8 mouse cellular contexts compared by ENCODE assay signal in genomic region chr6:52197271-52197670, GRCm38 (mm10). TPM values are rescaled to one million over a fixed set of nuclear protein-coding genes. Genes with fewer than 3 reads are reported as not detected.
A peak's percentile ranks its signal among the peaks of the same experiment; 100 is the strongest.
DNase-seq lines count a peak whose midpoint lies in the region; ATAC-seq and TF ChIP-seq lines count a peak whose summit lies in the region.

No protein-coding gene starts in this region.

- no peak overlapping the region for H3K9ac ChIP-seq in limb, embryonic 13.5 days
- H3K9ac ChIP-seq in stomach, postnatal 0 days (ENCODE audit: low read length) = no peak overlapping the region

- peaks cover 26% of the 10 kb centered on the region for H3K4me1 ChIP-seq in limb, embryonic 13.5 days
- H3K4me1 ChIP-seq in stomach, postnatal 0 days (replicated peaks; ENCODE audit: control insufficient read depth, insufficient read depth) = no peaks in the 10 kb centered on the region

- no peaks in the 10 kb centered on the region for H3K9me3 ChIP-seq in limb, embryonic 13.5 days
- no peaks in the 10 kb centered on the region for H3K9me3 ChIP-seq in stomach, postnatal 0 days (ENCODE audit: control insufficient read depth, low read length)

- ATAC-seq in limb, embryonic 13.5 days (ENCODE audit: low FRiP score, low read depth) = peak; percentile 67; the same call in 1 of the 2 replicates
- peak; percentile 87 for ATAC-seq in stomach, postnatal 0 days (ENCODE audit: low FRiP score, low TSS enrichment)

- peaks cover 84% of the 10 kb centered on the region for H3K27me3 ChIP-seq in limb, embryonic 13.5 days
- no peaks in the 10 kb centered on the region; the same call in 1 of the 2 replicates for H3K27me3 ChIP-seq in stomach, postnatal 0 days (ENCODE audit: control insufficient read depth, insufficient read depth, low read length)

- no peak overlapping the region for H3K4me2 ChIP-seq in limb, embryonic 13.5 days (replicated peaks)
- peak overlapping the region; percentile 42 for H3K4me2 ChIP-seq in stomach, postnatal 0 days (replicated peaks; ENCODE audit: low read depth)

- H3K4me3 ChIP-seq in limb, embryonic 13.5 days = no peak overlapping the region
- H3K4me3 ChIP-seq in stomach, postnatal 0 days (ENCODE audit: low read depth, low read length) = 0 out of 2 replicates have a peak overlapping the region, but pooled peaks have one; percentile 10

- TF ChIP-seq CTCF in stomach, postnatal 0 days (IDR thresholded peaks at IDR 0.05; ENCODE audit: low read depth) = peak; percentile 78

- no peak for TF ChIP-seq EP300 in stomach, postnatal 0 days (optimal IDR thresholded peaks at IDR 0.05)

- DNase-seq in urinary bladder, postnatal 14 days (ENCODE audit: low spot score) = peak; percentile 60
- DNase-seq in urinary bladder, adult 2 months (ENCODE audit: low spot score) = no peak
- DNase-seq in heart, postnatal 4 days = peak; percentile 62
- peak; percentile 61 for DNase-seq in stomach, postnatal 0 days (ENCODE audit: low spot score)
- DNase-seq in thymus, postnatal 10 days (ENCODE audit: low spot score in 2 of 2) = no peak
- DNase-seq in gastrocnemius, adult 8-10 months (ENCODE audit: low spot score in 2 of 2) = no peak
- no peak for DNase-seq in natural killer cell, adult 2 months (ENCODE audit: low spot score in 2 of 2)

- WGBS in limb, embryonic 13.5 days = 24% methylated on average over 10 of the region's 10 CpGs
- WGBS in stomach, postnatal 0 days = 7% methylated on average over 10 of the region's 10 CpGs

- H3K27ac ChIP-seq in limb, embryonic 13.5 days = no peak overlapping the region
- H3K27ac ChIP-seq in stomach, postnatal 0 days (replicated peaks) = peak overlapping the region; percentile 85

- H3K36me3 ChIP-seq in limb, embryonic 13.5 days = peaks cover 12% of the 10 kb centered on the region
- H3K36me3 ChIP-seq in stomach, postnatal 0 days (ENCODE audit: control insufficient read depth, insufficient read depth, low read length) = no peaks in the 10 kb centered on the region

RNA-seq across cellular contexts. Expression of gene Hoxa4, which starts 5.7 kb away (rescaled TPM):
- 0.61 and 0.62 TPM in 2 replicates for polyA plus RNA-seq in urinary bladder, adult 2 months (2012; rRNA removed)
- under 1 TPM; 0.71 to 0.86 TPM for total RNA-seq in heart, postnatal 4 days (2021)
- polyA plus RNA-seq in limb, embryonic 13.5 days (2015; fragmentation: Nextera tagmentation; extraction: Ambion mirVana) = 0.52 and 0.96 TPM in 2 replicates
- polyA plus RNA-seq in stomach, postnatal 0 days (2015; fragmentation: Nextera tagmentation; extraction: Ambion mirVana) = 2.5 and 2.6 TPM in 2 replicates
- total RNA-seq in gastrocnemius, adult 8-10 months (2022) = 1 to 10 TPM; 1.8 to 2.8 (median 2.1) TPM

RNA-seq across cellular contexts. Expression of gene Hoxa5, which starts 7.1 kb away (rescaled TPM):
- 6.1 and 7.2 TPM in 2 replicates for polyA plus RNA-seq in urinary bladder, adult 2 months (2012; rRNA removed)
- total RNA-seq in heart, postnatal 4 days (2021) = 1 to 10 TPM; 1.3 to 1.5 TPM
- polyA plus RNA-seq in limb, embryonic 13.5 days (2015; fragmentation: Nextera tagmentation; extraction: Ambion mirVana) = 4.8 and 5.3 TPM in 2 replicates
- 8.4 and 8.9 TPM in 2 replicates for polyA plus RNA-seq in stomach, postnatal 0 days (2015; fragmentation: Nextera tagmentation; extraction: Ambion mirVana)
- 1 to 10 TPM; 1.2 to 1.9 (median 1.5) TPM for total RNA-seq in gastrocnemius, adult 8-10 months (2022)

RNA-seq across cellular contexts. Expression of gene Hoxa6, which starts 11.3 kb away (rescaled TPM):
- 1.7 and 3.4 TPM in 2 replicates for polyA plus RNA-seq in urinary bladder, adult 2 months (2012; rRNA removed)
- total RNA-seq in heart, postnatal 4 days (2021) = not detected
- polyA plus RNA-seq in limb, embryonic 13.5 days (2015; fragmentation: Nextera tagmentation; extraction: Ambion mirVana) = 0.97 and 1.2 TPM in 2 replicates
- 0.33 and 0.80 TPM in 2 replicates for polyA plus RNA-seq in stomach, postnatal 0 days (2015; fragmentation: Nextera tagmentation; extraction: Ambion mirVana)
- total RNA-seq in gastrocnemius, adult 8-10 months (2022) = 1 to 10 TPM in 2 of 4 experiments, under 1 TPM in 2; 0.45 to 2.3 (median 1.2) TPM

RNA-seq across cellular contexts. Expression of gene Hoxa3, which starts 15.9 kb away (rescaled TPM):
- polyA plus RNA-seq in urinary bladder, adult 2 months (2012; rRNA removed) = 3.7 and 6.0 TPM in 2 replicates
- total RNA-seq in heart, postnatal 4 days (2021) = 1 to 10 TPM; 1.4 TPM
- 5.9 and 6.3 TPM in 2 replicates for polyA plus RNA-seq in limb, embryonic 13.5 days (2015; fragmentation: Nextera tagmentation; extraction: Ambion mirVana)
- polyA plus RNA-seq in stomach, postnatal 0 days (2015; fragmentation: Nextera tagmentation; extraction: Ambion mirVana) = 2.8 and 2.9 TPM in 2 replicates
- 1 to 10 TPM; 1.3 to 2.9 (median 2.0) TPM for total RNA-seq in gastrocnemius, adult 8-10 months (2022)

RNA-seq across cellular contexts. Expression of gene Gm28308, which starts 15.9 kb away (rescaled TPM):
- 0.88 and 1.2 TPM in 2 replicates for polyA plus RNA-seq in urinary bladder, adult 2 months (2012; rRNA removed)
- not detected for total RNA-seq in heart, postnatal 4 days (2021)
- 0.29 TPM in 1 of 2 replicates, not detected in the other for polyA plus RNA-seq in limb, embryonic 13.5 days (2015; fragmentation: Nextera tagmentation; extraction: Ambion mirVana)
- 0.21 TPM in 1 of 2 replicates, not detected in the other for polyA plus RNA-seq in stomach, postnatal 0 days (2015; fragmentation: Nextera tagmentation; extraction: Ambion mirVana)
- total RNA-seq in gastrocnemius, adult 8-10 months (2022) = under 1 TPM; 0.36 to 0.80 (median 0.51) TPM

Comparison
In these comparisons a context has a peak if more than half of its experiments do, and no peak if none do; other contexts are left out.
1. DNase-seq: peak in urinary bladder, postnatal 14 days (single experiment), heart, postnatal 4 days (single experiment) and stomach, postnatal 0 days (single experiment); none in urinary bladder, adult 2 months (single experiment), thymus, postnatal 10 days (0 of 2), gastrocnemius, adult 8-10 months (0 of 2) and natural killer cell, adult 2 months (0 of 2).